Mouse (Mus musculus): ENCODE results near the gene Dgcr8. TPM values are rescaled to one million over a fixed set of nuclear protein-coding genes. Genes with fewer than 3 reads are reported as not detected.
A peak's percentile ranks its signal among the peaks of the same experiment; 100 is the strongest.

Gene Dgcr8
- polyA plus RNA-seq, 1 experiment from 2014 or later, result 32.4 TPM

- no peak overlapping the region for H3K4me2 ChIP-seq
- H3K27me3 ChIP-seq, result peaks cover 6% of the 10 kb centered on the region
- no peak overlapping the region for H3K9ac ChIP-seq
- no peaks in the 10 kb centered on the region for H3K9me3 ChIP-seq (replicated peaks)
- no peak overlapping the region for H3K4me3 ChIP-seq (replicated peaks)
- peaks cover 8% of the 10 kb centered on the region for H3K4me1 ChIP-seq
- no peak overlapping the region for H3K27ac ChIP-seq
- no peak for ATAC-seq (replicated peaks; ENCODE audit: low FRiP score)
- no peaks in the 10 kb centered on the region for H3K36me3 ChIP-seq
- WGBS, result 79% methylated on average over 7 of the region's 7 CpGs
Measured at GRCm38 (mm10) chr16:18214858-18215257, 74.2 kb downstream of the Dgcr8 start.

- no peak for ATAC-seq (replicated peaks; ENCODE audit: low FRiP score)
- no peak overlapping the region for H3K4me2 ChIP-seq
- H3K4me1 ChIP-seq, result 0 out of 2 replicates have a peak, but pooled peaks cover 5% of the 10 kb centered on the region
- H3K27ac ChIP-seq, result no peak overlapping the region
- H3K9me3 ChIP-seq (replicated peaks), result no peaks in the 10 kb centered on the region
- peaks cover 10% of the 10 kb centered on the region for H3K27me3 ChIP-seq
- no peak overlapping the region for H3K9ac ChIP-seq
- WGBS, result 49% methylated on average over 6 of the region's 6 CpGs
- H3K36me3 ChIP-seq, result no peaks in the 10 kb centered on the region
- no peak overlapping the region for H3K4me3 ChIP-seq (replicated peaks)
Measured at GRCm38 (mm10) chr16:18213689-18214088, 75.4 kb downstream of the Dgcr8 start.

GRCm38 (mm10) chr16:18211417-18212171 is 77.5 kb downstream of the Dgcr8 start:
- ATAC-seq (replicated peaks; ENCODE audit: low FRiP score), result 0 out of 2 replicates have a peak, but pooled peaks have one; percentile 40
- no peak overlapping the region for H3K9ac ChIP-seq
- H3K36me3 ChIP-seq, result no peaks in the 10 kb centered on the region
- no peak overlapping the region for H3K4me2 ChIP-seq
- H3K9me3 ChIP-seq (replicated peaks), result no peaks in the 10 kb centered on the region
- H3K27ac ChIP-seq, result no peak overlapping the region
- H3K27me3 ChIP-seq, result peaks cover 10% of the 10 kb centered on the region
- H3K4me3 ChIP-seq (replicated peaks), result no peak overlapping the region
- H3K4me1 ChIP-seq, result 0 out of 2 replicates have a peak, but pooled peaks cover 5% of the 10 kb centered on the region
- 48% methylated on average over 10 of the region's 10 CpGs for WGBS

- Histone ChIP-seq H3K9ac (no peak overlapping the region), H3K4me1 (0 out of 2 replicates have a peak, but pooled peaks cover 5% of the 10 kb centered on the region), H3K4me2 (no peak overlapping the region), H3K9me3 (replicated peaks) (no peaks in the 10 kb centered on the region), H3K4me3 (replicated peaks) (no peak overlapping the region), H3K27ac (no peak overlapping the region), H3K27me3 (peaks cover 10% of the 10 kb centered on the region), H3K36me3 (no peaks in the 10 kb centered on the region)
- ATAC-seq (replicated peaks; ENCODE audit: low FRiP score), result peak; percentile 35
- 26% methylated on average over 6 of the region's 8 CpGs for WGBS
Measured at GRCm38 (mm10) chr16:18210701-18211416, 78.2 kb downstream of the Dgcr8 start.

MicroRNAs within 50 kb of the gene (microRNA counts, 519-probe panel; counts per million panel counts)
- microRNA mmu-miR-1306 (2,594 counts per million, percentile 54 among the panel's probes with 10 or more counts), microRNA mmu-miR-185 (2,708 counts per million, percentile 63 among the panel's probes with 10 or more counts)

Small RNA genes within 50 kb of the gene (microRNA-seq; reads per million reads assigned to microRNA genes)
- 0.74 reads per million for gene Gm24572
- 191 reads per million, percentile 65 among the genes with 10 or more reads in this experiment for gene Mir1306
- gene Mir185, result 176 reads per million, percentile 64 among the genes with 10 or more reads in this experiment

Other genes starting within 250 kb of the Dgcr8 start
- gene Dgcr6, start 236.4 kb downstream of the Dgcr8 start, polyA plus RNA-seq (2015; fragmentation: Nextera tagmentation; extraction: Ambion mirVana), result 93.2 and 105 TPM in 2 replicates
- gene Prodh, start 199.0 kb downstream of the Dgcr8 start, polyA plus RNA-seq (2015; fragmentation: Nextera tagmentation; extraction: Ambion mirVana), result 19.5 and 20.5 TPM in 2 replicates
- 2.6 and 3.6 TPM in 2 replicates for gene Rtn4r, start 161.6 kb downstream of the Dgcr8 start, polyA plus RNA-seq (2015; fragmentation: Nextera tagmentation; extraction: Ambion mirVana)
- gene Ccdc188, start 71.4 kb downstream of the Dgcr8 start, polyA plus RNA-seq (2015; fragmentation: Nextera tagmentation; extraction: Ambion mirVana), result not detected in 2 replicates
- gene Zdhhc8, start 54.1 kb downstream of the Dgcr8 start, polyA plus RNA-seq (2015; fragmentation: Nextera tagmentation; extraction: Ambion mirVana), result 15.6 and 17.5 TPM in 2 replicates
- gene Trmt2a, start 40.6 kb downstream of the Dgcr8 start, polyA plus RNA-seq (2015; fragmentation: Nextera tagmentation; extraction: Ambion mirVana), result 99.2 and 102 TPM in 2 replicates
- 662 and 691 TPM in 2 replicates for gene Ranbp1, start 40.5 kb downstream of the Dgcr8 start, polyA plus RNA-seq (2015; fragmentation: Nextera tagmentation; extraction: Ambion mirVana)
- 4.3 TPM in 1 of 2 replicates, not detected in the other for gene Gm49776, start 30.9 kb downstream of the Dgcr8 start, polyA plus RNA-seq (2015; fragmentation: Nextera tagmentation; extraction: Ambion mirVana)
- 22.5 and 29.2 TPM in 2 replicates for gene Tango2, start 58.9 kb upstream of the Dgcr8 start, polyA plus RNA-seq (2015; fragmentation: Nextera tagmentation; extraction: Ambion mirVana)
- 23.7 and 27.1 TPM in 2 replicates for gene Arvcf, start 58.9 kb upstream of the Dgcr8 start, polyA plus RNA-seq (2015; fragmentation: Nextera tagmentation; extraction: Ambion mirVana)
- 28.1 and 29.1 TPM in 2 replicates for gene Txnrd2, start 137.1 kb upstream of the Dgcr8 start, polyA plus RNA-seq (2015; fragmentation: Nextera tagmentation; extraction: Ambion mirVana)
- gene Comt, start 137.6 kb upstream of the Dgcr8 start, polyA plus RNA-seq (2015; fragmentation: Nextera tagmentation; extraction: Ambion mirVana), result 97.2 and 103 TPM in 2 replicates
- 13.7 and 17.2 TPM in 2 replicates for gene Gnb1l, start 209.5 kb upstream of the Dgcr8 start, polyA plus RNA-seq (2015; fragmentation: Nextera tagmentation; extraction: Ambion mirVana)
- 3.1 and 3.3 TPM in 2 replicates for gene Rtl10, start 209.7 kb upstream of the Dgcr8 start, polyA plus RNA-seq (2015; fragmentation: Nextera tagmentation; extraction: Ambion mirVana)

Data from kidney, embryonic 15.5 days (tissue).